Comparison of ENCODE assay signal across 27 mouse cellular contexts in genomic region chr12:64393106-64393505, GRCm38 (mm10).
DNase-seq lines count a peak whose midpoint lies in the region; ATAC-seq and TF ChIP-seq lines count a peak whose summit lies in the region.
"Had no signal": no experiment of that assay in that cellular context is flagged by ENCODE, and none has a peak within 500 bp of the region (broad histone marks: within the 10 kb centered on the region; RNA-seq: fewer than 3 reads in every experiment).

No protein-coding gene starts in this region.

- 86% methylated on average over 1 of the region's 1 CpGs for WGBS in kidney, adult 2 months

- peak; percentile 100 for ATAC-seq in frontal cortex, adult (ENCODE audit: low TSS enrichment)
- ATAC-seq: forebrain, embryonic 15.5 days; hindbrain, postnatal 0 days; intestine, embryonic 16.5 days had no signal

- TF ChIP-seq CTCF in brain, embryonic 14.5 days (IDR thresholded peaks at IDR 0.05; ENCODE audit: borderline replicate concordance, extremely low read depth, insufficient read depth, insufficient read length): no peak
- no peak for TF ChIP-seq CTCF in kidney, adult 2 months (conservative IDR thresholded peaks at IDR 0.05; ENCODE audit: insufficient read depth, insufficient read length, low read depth, low read length)

- no peak overlapping the region for H3K4me3 ChIP-seq in kidney, adult 2 months (ENCODE audit: insufficient read depth, low read depth, low read length)
- H3K4me3 ChIP-seq: embryonic facial prominence, embryonic 10.5 days; forebrain, embryonic 15.5 days; heart, embryonic 12.5 days; kidney, embryonic 15.5 days; limb, embryonic 15.5 days; megakaryocyte, embryonic 14.5 days had no signal

- no peak for DNase-seq in frontal cortex, postnatal 25 days (ENCODE audit: low spot score in 2 of 2)
- peak; percentile 5 for DNase-seq in brain, embryonic 14.5 days (ENCODE audit: low read depth)
- DNase-seq in left cerebral cortex, adult 9 months (ENCODE audit: low spot score in 2 of 2): peak; percentile 20 to 39
- peak; percentile 14 to 62 for DNase-seq in right cerebral cortex, postnatal 36 days (ENCODE audit: low spot score in 2 of 2)
- DNase-seq in kidney, adult 2 months: no peak
- DNase-seq in Muller cell, postnatal 12 days (ENCODE audit: inconsistent ontology term): no peak
- DNase-seq: adrenal gland, postnatal 36 days; cerebellum, adult 11-12 months; cerebellum, postnatal 10 days; gastrocnemius, postnatal 25 days; heart, adult 18-20 months; heart, postnatal 14 days; kidney, postnatal 4 days; lung, embryonic 14.5 days; lung, postnatal 36 days; midbrain, embryonic 14.5 days; thymus, postnatal 14 days had no signal

- no peak overlapping the region for H3K27ac ChIP-seq in kidney, adult 2 months (ENCODE audit: insufficient read depth, low read depth, low read length)
- H3K27ac ChIP-seq: embryonic facial prominence, embryonic 10.5 days; forebrain, embryonic 15.5 days; hindbrain, postnatal 0 days; kidney, embryonic 15.5 days; limb, embryonic 15.5 days; liver, embryonic 14.5 days had no signal

- no peaks in the 10 kb centered on the region for H3K4me1 ChIP-seq in kidney, adult 2 months (ENCODE audit: control insufficient read depth, insufficient read depth, low read length)
- H3K4me1 ChIP-seq: embryonic facial prominence, embryonic 10.5 days; forebrain, embryonic 15.5 days; kidney, embryonic 15.5 days; limb, embryonic 15.5 days; megakaryocyte, embryonic 14.5 days had no signal

- H3K36me3 ChIP-seq in kidney, adult 2 months (ENCODE audit: control insufficient read depth, insufficient read depth, low read length): no peaks in the 10 kb centered on the region
- H3K36me3 ChIP-seq: embryonic facial prominence, embryonic 10.5 days; forebrain, embryonic 15.5 days; heart, embryonic 12.5 days; kidney, embryonic 15.5 days; limb, embryonic 15.5 days had no signal

- TF ChIP-seq POLR2A in brain, embryonic 14.5 days (IDR thresholded peaks at IDR 0.05; ENCODE audit: borderline replicate concordance, extremely low read depth, insufficient read depth, insufficient read length, poor library complexity, severe bottlenecking): no peak
- TF ChIP-seq POLR2A in kidney, adult 2 months (IDR thresholded peaks at IDR 0.05; ENCODE audit: low read depth, low read length): no peak

- no peaks in the 10 kb centered on the region for H3K27me3 ChIP-seq in kidney, adult 2 months (replicated peaks; ENCODE audit: control insufficient read depth, insufficient read depth, low read length)
- H3K27me3 ChIP-seq: forebrain, embryonic 15.5 days; heart, embryonic 12.5 days; kidney, embryonic 15.5 days; limb, embryonic 15.5 days; megakaryocyte, embryonic 14.5 days had no signal

Comparison
In these comparisons a context has a peak if more than half of its experiments do, and no peak if none do; other contexts are left out.
1. DNase-seq: peak in brain, embryonic 14.5 days (single experiment), left cerebral cortex, adult 9 months (2 of 2) and right cerebral cortex, postnatal 36 days (2 of 2); none in frontal cortex, postnatal 25 days (0 of 2), kidney, adult 2 months (single experiment) and Muller cell, postnatal 12 days (single experiment).